Mouse (Mus musculus): Measurements from ENCODE around the gene Vav2. TPM values are rescaled to one million over a fixed set of nuclear protein-coding genes. Genes with fewer than 3 reads are reported as not detected.

The Vav2 gene
- polyA plus RNA-seq, 1 experiment, result 18.8 TPM

GRCm38 (mm10) chr2:27447782-27448181 is 20.9 kb upstream of the Vav2 start:
- Histone ChIP-seq H3K27ac (ENCODE audit: control insufficient read depth, insufficient read depth, low read depth, low read length, poor library complexity) (no peak overlapping the region), H3K4me1 (ENCODE audit: control insufficient read depth, insufficient read depth, low read length) (no peaks in the 10 kb centered on the region), H3K4me3 (replicated peaks; ENCODE audit: control insufficient read depth, low read depth, low read length) (no peak overlapping the region)
- peak; percentile 21; the same call in 1 of the 2 replicates for TF ChIP-seq CTCF (IDR thresholded peaks at IDR 0.05; ENCODE audit: control insufficient read depth, insufficient read depth, low read length)
- TF ChIP-seq POLR2A (IDR thresholded peaks at IDR 0.05; ENCODE audit: borderline replicate concordance, control insufficient read depth, low read depth, low read length), result no peak
- WGBS, result 88% methylated on average over 5 of the region's 5 CpGs

- no peak overlapping the region for H3K27ac ChIP-seq (ENCODE audit: control insufficient read depth, insufficient read depth, low read depth, low read length, poor library complexity)
- H3K4me3 ChIP-seq (replicated peaks; ENCODE audit: control insufficient read depth, low read depth, low read length), result no peak overlapping the region
- 93% methylated on average over 8 of the region's 8 CpGs for WGBS
- TF ChIP-seq POLR2A (IDR thresholded peaks at IDR 0.05; ENCODE audit: borderline replicate concordance, control insufficient read depth, low read depth, low read length), result no peak
- no peak for TF ChIP-seq CTCF (IDR thresholded peaks at IDR 0.05; ENCODE audit: control insufficient read depth, insufficient read depth, low read length)
- no peaks in the 10 kb centered on the region; the same call in 1 of the 2 replicates for H3K4me1 ChIP-seq (ENCODE audit: control insufficient read depth, insufficient read depth, low read length)
These were observed 20.0 kb upstream of the Vav2 start for GRCm38 (mm10) chr2:27446812-27447211.

GRCm38 (mm10) chr2:27445910-27446309 is 19.1 kb upstream of the Vav2 start:
- TF ChIP-seq POLR2A (IDR thresholded peaks at IDR 0.05; ENCODE audit: borderline replicate concordance, control insufficient read depth, low read depth, low read length) (no peak), CTCF (IDR thresholded peaks at IDR 0.05; ENCODE audit: control insufficient read depth, insufficient read depth, low read length) (no peak)

GRCm38 (mm10) chr2:27443450-27443708 is 16.5 kb upstream of the Vav2 start:
- WGBS, result 85% methylated on average over 5 of the region's 5 CpGs
- TF ChIP-seq CTCF (IDR thresholded peaks at IDR 0.05; ENCODE audit: control insufficient read depth, insufficient read depth, low read length) (no peak), POLR2A (IDR thresholded peaks at IDR 0.05; ENCODE audit: borderline replicate concordance, control insufficient read depth, low read depth, low read length) (no peak)
- H3K27ac ChIP-seq (ENCODE audit: control insufficient read depth, insufficient read depth, low read depth, low read length, poor library complexity), result no peak overlapping the region
- H3K4me3 ChIP-seq (replicated peaks; ENCODE audit: control insufficient read depth, low read depth, low read length), result no peak overlapping the region
- peaks cover 2% of the 10 kb centered on the region; the same call in 1 of the 2 replicates for H3K4me1 ChIP-seq (ENCODE audit: control insufficient read depth, insufficient read depth, low read length)

More at GRCm38 (mm10) chr2:27445910-27446309, 19.1 kb upstream of the Vav2 start:
- H3K27ac ChIP-seq (ENCODE audit: control insufficient read depth, insufficient read depth, low read depth, low read length, poor library complexity), result no peak overlapping the region
- H3K4me1 ChIP-seq (ENCODE audit: control insufficient read depth, insufficient read depth, low read length), result no peaks in the 10 kb centered on the region; the same call in 1 of the 2 replicates
- 89% methylated on average over 3 of the region's 3 CpGs for WGBS
- H3K4me3 ChIP-seq (replicated peaks; ENCODE audit: control insufficient read depth, low read depth, low read length), result no peak overlapping the region

- Histone ChIP-seq H3K27ac (ENCODE audit: control insufficient read depth, insufficient read depth, low read depth, low read length, poor library complexity) (no peak overlapping the region), H3K4me3 (replicated peaks; ENCODE audit: control insufficient read depth, low read depth, low read length) (peak overlapping the region; percentile 55), H3K4me1 (ENCODE audit: control insufficient read depth, insufficient read depth, low read length) (peaks cover 2% of the 10 kb centered on the region; the same call in 1 of the 2 replicates)
- WGBS, result 46% methylated on average over 20 of the region's 20 CpGs
- no peak for TF ChIP-seq CTCF (IDR thresholded peaks at IDR 0.05; ENCODE audit: control insufficient read depth, insufficient read depth, low read length)
These were observed 16.0 kb upstream of the Vav2 start for GRCm38 (mm10) chr2:27442708-27443449.

- Histone ChIP-seq H3K4me3 (replicated peaks; ENCODE audit: control insufficient read depth, low read depth, low read length) (peak within 1 kb of the TSS; percentile 55), H3K4me1 (ENCODE audit: control insufficient read depth, insufficient read depth, low read length) (peaks cover 2% of the 10 kb centered on the region; the same call in 1 of the 2 replicates), H3K27ac (ENCODE audit: control insufficient read depth, insufficient read depth, low read depth, low read length, poor library complexity) (peak within 1 kb of the TSS; percentile 6; the same call in 1 of the 2 replicates)
- WGBS, result 2% methylated on average over 36 of the region's 36 CpGs
- TF ChIP-seq POLR2A (IDR thresholded peaks at IDR 0.05; ENCODE audit: borderline replicate concordance, control insufficient read depth, low read depth, low read length), result no peak; the same call in 1 of the 2 replicates
- TF ChIP-seq CTCF (IDR thresholded peaks at IDR 0.05; ENCODE audit: control insufficient read depth, insufficient read depth, low read length), result no peak
These were observed 15.2 kb upstream of the Vav2 start, which contains the start of gene Brd3os for GRCm38 (mm10) chr2:27441767-27442707. Gene Brd3os, plus strand, starts transcription at chr2:27442324.

GRCm38 (mm10) chr2:27438281-27438680 is 11.4 kb upstream of the Vav2 start:
- H3K4me1 ChIP-seq (ENCODE audit: control insufficient read depth, insufficient read depth, low read length), result peaks cover 2% of the 10 kb centered on the region; the same call in 1 of the 2 replicates

GRCm38 (mm10) chr2:27437876-27438275 is 11.0 kb upstream of the Vav2 start:
- Histone ChIP-seq H3K4me3 (replicated peaks; ENCODE audit: control insufficient read depth, low read depth, low read length) (no peak overlapping the region), H3K27ac (ENCODE audit: control insufficient read depth, insufficient read depth, low read depth, low read length, poor library complexity) (no peak overlapping the region), H3K4me1 (ENCODE audit: control insufficient read depth, insufficient read depth, low read length) (peaks cover 2% of the 10 kb centered on the region; the same call in 1 of the 2 replicates)
- 91% methylated on average over 1 of the region's 1 CpGs for WGBS
- TF ChIP-seq POLR2A (IDR thresholded peaks at IDR 0.05; ENCODE audit: borderline replicate concordance, control insufficient read depth, low read depth, low read length), result no peak
- no peak for TF ChIP-seq CTCF (IDR thresholded peaks at IDR 0.05; ENCODE audit: control insufficient read depth, insufficient read depth, low read length)

More at GRCm38 (mm10) chr2:27438281-27438680, 11.4 kb upstream of the Vav2 start:
- Histone ChIP-seq H3K27ac (ENCODE audit: control insufficient read depth, insufficient read depth, low read depth, low read length, poor library complexity) (no peak overlapping the region), H3K4me3 (replicated peaks; ENCODE audit: control insufficient read depth, low read depth, low read length) (no peak overlapping the region)
- 10% methylated on average over 11 of the region's 11 CpGs for WGBS
- TF ChIP-seq CTCF (IDR thresholded peaks at IDR 0.05; ENCODE audit: control insufficient read depth, insufficient read depth, low read length) (no peak), POLR2A (IDR thresholded peaks at IDR 0.05; ENCODE audit: borderline replicate concordance, control insufficient read depth, low read depth, low read length) (no peak)

Data from bone marrow, adult 2 months (tissue).